Mouse (Mus musculus) monocyte, adult 59 days (primary cell): ENCODE measurements around the gene Glrx2. TPM values are rescaled to one million over a fixed set of nuclear protein-coding genes. Genes with fewer than 3 reads are reported as not detected.

Experiments used
- total RNA-seq, 2 experiments: library from RNA; stranded (reverse); gene quantifications; one replicate each; pipeline ENCODE4 v1.2.4; 2023

The Glrx2 gene
- total RNA-seq = 10 to 100 TPM; 44.2 to 46.0 TPM

DNA sequence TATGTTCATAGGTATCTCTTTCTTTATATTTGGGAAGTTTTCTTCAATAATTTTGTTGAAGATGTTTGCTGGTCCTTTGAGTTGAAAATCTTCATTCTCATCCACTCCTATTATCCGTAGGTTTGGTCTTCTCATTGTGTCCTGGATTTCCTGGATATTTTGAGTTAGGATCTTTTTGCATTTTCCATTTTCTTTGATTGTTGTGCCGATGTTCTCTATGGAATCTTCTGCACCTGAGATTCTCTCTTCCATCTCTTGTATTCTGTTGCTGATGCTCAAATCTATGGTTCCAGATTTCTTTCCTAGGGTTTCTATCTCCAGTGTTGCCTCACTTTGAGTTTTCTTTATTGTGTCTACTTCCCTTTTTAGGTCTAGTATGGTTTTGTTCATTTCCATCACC, at the start of gene Glrx2:
Glrx2 (plus strand) TSS at position 301 of the 400 bp plus-strand sequence.

GRCm38 (mm10) chr1:143702741-143703262, 13.3 kb upstream of the Glrx2 start, which contains the start of gene Cdc73:
Gene Cdc73 (minus strand): TSS chr1:143702893.

GRCm38 (mm10) chr1:143776446-143777411, 60.6 kb downstream of the Glrx2 start, which contains the start of the genes Trove2 and Uchl5:
Gene Trove2 (minus strand): TSS chr1:143777068.
Gene Uchl5 (plus strand): TSS chr1:143777272.

Other genes starting within 250 kb of the Glrx2 start
- not detected for gene B3galt2, start 75.7 kb upstream of the Glrx2 start, total RNA-seq
- 10 to 100 TPM; 64.1 to 81.0 TPM for gene Cdc73, start 13.4 kb upstream of the Glrx2 start, total RNA-seq
- 1 to 10 TPM; 2.0 to 2.1 TPM for gene Trove2, start 60.7 kb downstream of the Glrx2 start, total RNA-seq
- gene Uchl5, start 60.9 kb downstream of the Glrx2 start, total RNA-seq = 10 to 100 TPM; 19.3 to 25.8 TPM